Mouse (Mus musculus) lung, adult 18-20 months (tissue): Measurements from ENCODE around the gene Treh.
"Not testable (repeated sequence)": the region's sequence is repeated elsewhere in the genome, so short reads cannot be mapped to it uniquely, and the experiment has no call there.

Experiments used
- DNase-seq, 2 experiments: peaks; one replicate each; pipeline ENCODE4 v3.0.0; 2022; ENCODE audit warnings: mixed read lengths in 2 of 2

Gene Treh

GRCm38 (mm10) chr9:44673005-44673404 is at the start of gene Treh:
Gene Treh, plus strand, starts transcription at chr9:44673233.
- DNase-seq = no peak

GRCm38 (mm10) chr9:44624390-44624789 is 48.6 kb upstream of the Treh start:
- DNase-seq = no peak

- no peak for DNase-seq
Measured at GRCm38 (mm10) chr9:44626268-44626667, 46.8 kb upstream of the Treh start.

GRCm38 (mm10) chr9:44637551-44638169 is 35.4 kb upstream of the Treh start:
- DNase-seq = no peak

- peak in 1 of 2 experiments; percentile 15 for DNase-seq
Measured at GRCm38 (mm10) chr9:44638726-44639125, 34.3 kb upstream of the Treh start.

GRCm38 (mm10) chr9:44640028-44640427 is 33.0 kb upstream of the Treh start:
- not testable (repeated sequence) for DNase-seq

- DNase-seq = no peak
Measured at GRCm38 (mm10) chr9:44640646-44641357, 32.2 kb upstream of the Treh start.

GRCm38 (mm10) chr9:44641616-44642015 is 31.4 kb upstream of the Treh start:
- no peak for DNase-seq

- no peak for DNase-seq
Measured at GRCm38 (mm10) chr9:44643103-44643502, 29.9 kb upstream of the Treh start.

GRCm38 (mm10) chr9:44644186-44644585 is 28.8 kb upstream of the Treh start:
- DNase-seq = no peak

- DNase-seq = peak; percentile 64 to 71
Measured at GRCm38 (mm10) chr9:44645481-44645880, 27.6 kb upstream of the Treh start.

GRCm38 (mm10) chr9:44645924-44646323 is 27.1 kb upstream of the Treh start:
- peak; percentile 25 to 44 for DNase-seq

- DNase-seq = no peak
Measured at GRCm38 (mm10) chr9:44646366-44646765, 26.7 kb upstream of the Treh start.

- no peak for DNase-seq
Measured at GRCm38 (mm10) chr9:44647026-44647425, 26.0 kb upstream of the Treh start.

GRCm38 (mm10) chr9:44647656-44648055 is 25.4 kb upstream of the Treh start:
- no peak for DNase-seq

GRCm38 (mm10) chr9:44648881-44649281 is 24.2 kb upstream of the Treh start:
- no peak for DNase-seq

GRCm38 (mm10) chr9:44652027-44652426 is 21.0 kb upstream of the Treh start:
- DNase-seq = peak; percentile 61 to 69

- no peak for DNase-seq
Measured at GRCm38 (mm10) chr9:44653896-44654295, 19.1 kb upstream of the Treh start.

GRCm38 (mm10) chr9:44655098-44656066 is 17.7 kb upstream of the Treh start:
- peak; percentile 54 to 65 for DNase-seq

GRCm38 (mm10) chr9:44663706-44664105 is 9.3 kb upstream of the Treh start:
- DNase-seq = no peak

GRCm38 (mm10) chr9:44671416-44671815 is 1.6 kb upstream of the Treh start:
- DNase-seq = no peak

GRCm38 (mm10) chr9:44672291-44672865 is 655 bp upstream of the Treh start:
- DNase-seq = no peak
